In genomic region chr14:47868258-47868780, GRCm38 (mm10) we compare ENCODE assay signal across 15 mouse cellular contexts.
A peak's percentile ranks its signal among the peaks of the same experiment; 100 is the strongest.
DNase-seq lines count a peak whose midpoint lies in the region.
"Had no signal": no experiment of that assay in that cellular context is flagged by ENCODE, and none has a peak within 500 bp of the region (broad histone marks: within the 10 kb centered on the region; RNA-seq: fewer than 3 reads in every experiment).

No protein-coding gene starts in this region.

- DNase-seq in 3134 (ENCODE audit: extremely low read depth, insufficient read length, low spot score) (peak; percentile 67), 3T3-L1 (ENCODE audit: low read depth, low spot score) (peak; percentile 64)
- DNase-seq in brain, adult 2 months (ENCODE audit: low read depth, low spot score): peak; percentile 7
- peak; percentile 14 for DNase-seq in skeletal muscle tissue, adult 2 months (ENCODE audit: low read depth, low spot score)
- no peak for DNase-seq in layer of hippocampus, adult 11-12 months (ENCODE audit: low spot score)
- no peak for DNase-seq in adrenal gland, postnatal 10 days
- DNase-seq: adrenal gland, adult 8-10 months; adrenal gland, postnatal 36 days; B cell, adult 2 months; cerebellum, adult 11 months; cerebellum, adult 2 months; cerebellum, adult 9-11 months; cerebellum, postnatal 25 days; gastrocnemius, adult 2 months; gastrocnemius, postnatal 25 days had no signal

Comparison
In these comparisons a context has a peak if more than half of its experiments do, and no peak if none do; other contexts are left out.
1. DNase-seq: peak in 3134 (single experiment), 3T3-L1 (single experiment), brain, adult 2 months (single experiment) and skeletal muscle tissue, adult 2 months (single experiment); none in layer of hippocampus, adult 11-12 months (single experiment) and adrenal gland, postnatal 10 days (single experiment).